Mouse (Mus musculus) ZHBTc4 (cell line): ENCODE measurements around the gene Usp29.

ENCODE experiments used
- DNase-seq: peaks from one replicate; pipeline ENCODE4 v3.0.0-alpha.2; 2011; ENCODE audit warnings: low read depth, low spot score

The Usp29 gene

DNA sequence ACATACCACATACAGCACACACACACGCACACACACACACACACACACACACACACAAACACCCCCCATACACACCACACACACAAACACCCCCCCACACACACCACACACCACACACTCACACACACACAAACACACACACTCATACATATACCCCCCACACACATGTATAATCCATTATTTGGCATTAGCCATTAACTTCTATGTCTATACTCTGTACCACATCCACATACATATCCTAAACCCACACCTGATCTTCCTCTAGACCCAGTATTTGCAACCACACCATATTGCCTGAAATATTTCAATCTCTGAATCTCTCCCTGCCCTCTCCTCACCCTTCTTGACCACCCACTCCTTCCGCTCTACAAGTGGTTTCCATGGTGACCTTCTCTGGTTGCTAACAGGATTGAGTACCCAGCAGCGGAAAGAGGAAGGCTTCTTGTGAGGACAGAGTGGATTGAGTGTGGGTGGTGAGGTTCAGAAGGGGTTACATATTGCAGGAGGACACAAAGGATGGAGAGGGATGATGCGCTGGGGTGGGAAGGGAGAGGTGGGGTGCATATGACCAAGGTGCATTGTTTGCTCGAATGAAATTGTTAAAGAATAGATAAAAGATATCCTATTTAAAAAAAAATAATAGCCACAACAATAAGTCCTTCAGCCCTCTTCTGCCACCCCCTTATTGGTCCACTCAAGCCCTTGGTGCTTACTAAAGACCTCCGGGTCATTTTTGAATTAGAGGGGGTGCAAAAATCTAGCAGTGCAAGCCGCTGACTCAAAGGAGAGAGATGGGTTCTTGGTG is 195.8 kb downstream of the Usp29 start:
- DNase-seq = no peak

DNA sequence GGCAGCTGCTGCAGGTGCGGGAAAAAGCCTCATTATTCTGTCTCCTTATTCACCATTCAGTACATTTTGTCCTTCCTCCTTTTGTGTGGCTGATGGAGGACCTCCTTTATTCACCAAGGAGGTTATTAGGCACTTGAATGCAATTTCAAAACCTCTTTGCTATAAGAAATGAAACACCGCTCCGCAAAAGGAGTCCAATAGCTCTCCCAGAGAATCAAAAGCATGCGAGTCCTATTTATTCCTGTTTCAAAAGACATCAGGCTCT is 196.3 kb downstream of the Usp29 start:
- no peak for DNase-seq

DNA sequence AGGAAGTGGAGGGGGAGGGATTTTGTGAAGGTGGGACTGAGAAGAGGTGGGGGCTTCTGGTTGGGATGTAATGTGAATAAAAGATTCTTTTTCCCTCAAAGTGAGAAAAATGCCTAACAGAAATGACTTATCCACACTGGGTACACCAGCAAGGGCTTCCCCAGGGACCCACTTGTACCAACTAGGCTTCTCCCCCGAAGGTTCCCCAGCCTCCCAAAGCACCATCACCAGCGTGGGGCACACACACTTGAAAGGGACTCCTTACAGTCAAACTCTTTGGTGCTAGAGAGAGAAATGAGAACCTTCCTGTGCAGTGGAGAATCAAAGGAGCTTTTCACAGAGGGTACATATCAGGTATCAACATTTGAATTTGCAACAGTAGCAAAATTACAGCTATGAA is 198.9 kb downstream of the Usp29 start:
- no peak for DNase-seq

DNA sequence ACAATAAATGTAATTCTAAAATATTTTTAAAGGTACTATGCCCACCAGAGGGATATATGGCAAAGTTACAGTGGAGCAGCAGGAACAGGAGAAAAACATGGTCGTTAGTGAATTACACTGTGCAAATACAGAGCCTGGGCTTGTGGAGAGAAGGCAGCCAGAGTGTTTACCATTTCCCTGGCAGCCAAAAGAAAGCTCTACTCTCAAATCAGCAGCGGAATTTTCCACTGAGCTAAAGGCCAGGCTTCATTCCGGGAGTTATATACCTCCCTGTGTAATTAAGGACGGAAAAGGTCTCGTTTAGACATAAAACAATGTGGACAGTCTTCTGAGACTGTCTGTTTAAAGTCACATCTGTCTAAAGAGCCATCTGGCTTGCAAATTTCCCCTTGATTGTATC is 204.4 kb downstream of the Usp29 start:
- DNase-seq = no peak

DNA sequence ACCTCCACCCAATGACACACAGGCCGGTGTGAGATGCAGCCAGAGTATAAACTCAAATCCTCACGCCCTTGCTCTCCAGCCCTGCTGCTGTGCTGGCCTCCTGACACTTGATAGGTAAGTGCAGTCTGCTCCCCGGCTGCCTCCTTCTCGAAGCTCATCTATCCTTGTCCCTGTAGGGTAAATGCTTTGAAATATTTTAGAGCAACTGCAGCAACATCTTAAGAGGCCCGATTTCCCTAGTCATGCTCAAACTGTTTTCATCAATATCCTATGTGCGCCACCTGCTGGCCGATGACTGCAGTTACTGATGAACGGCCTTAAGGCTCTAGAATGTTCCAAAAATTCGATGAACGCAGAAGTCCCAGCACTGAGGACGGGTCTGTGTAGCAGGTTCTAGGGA is 206.7 kb downstream of the Usp29 start:
- DNase-seq = peak; percentile 91

DNA sequence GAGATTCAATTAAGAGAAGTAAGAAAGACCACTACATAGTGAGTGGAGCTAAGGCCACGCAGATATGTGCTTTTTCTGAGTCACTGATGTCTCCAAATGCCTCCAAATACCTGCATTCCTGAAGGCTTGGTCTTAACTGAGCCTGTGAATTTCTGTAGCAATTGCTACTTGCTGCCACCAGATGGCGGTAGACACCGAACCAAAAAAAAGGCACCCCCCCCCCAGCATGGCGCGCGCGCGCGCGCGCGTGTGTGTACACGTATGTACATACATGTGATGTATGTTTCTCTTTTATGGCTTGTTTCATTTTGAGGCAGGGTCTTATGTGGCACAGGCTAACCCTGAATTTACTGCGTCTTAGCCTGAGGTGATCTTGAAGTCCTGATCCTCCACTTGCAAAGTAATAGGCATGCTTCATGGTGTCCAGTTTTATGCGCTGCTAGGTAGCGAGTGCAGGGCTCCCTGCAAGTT is 210.4 kb downstream of the Usp29 start:
- peak; percentile 74 for DNase-seq

DNA sequence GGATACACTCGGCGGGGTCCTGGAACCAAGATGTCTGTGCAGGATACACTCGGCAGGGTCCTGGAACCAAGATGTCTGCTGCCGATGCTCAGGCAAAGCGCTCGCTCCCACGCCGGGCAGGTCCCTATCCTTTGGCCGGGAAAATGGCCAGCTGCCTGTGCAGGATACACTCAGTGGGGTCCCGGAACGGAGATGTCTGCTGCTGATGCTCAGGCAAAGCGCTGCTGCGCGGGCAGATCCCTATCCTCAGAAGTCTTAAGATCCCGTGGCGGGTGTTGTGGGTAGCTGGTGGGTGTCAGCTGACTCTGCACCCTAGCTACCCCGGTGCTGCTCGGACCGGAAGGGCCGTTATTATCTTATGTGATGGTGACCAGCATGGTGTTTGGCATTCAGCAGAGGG is 217.7 kb downstream of the Usp29 start:
- peak; percentile 49 for DNase-seq

DNA sequence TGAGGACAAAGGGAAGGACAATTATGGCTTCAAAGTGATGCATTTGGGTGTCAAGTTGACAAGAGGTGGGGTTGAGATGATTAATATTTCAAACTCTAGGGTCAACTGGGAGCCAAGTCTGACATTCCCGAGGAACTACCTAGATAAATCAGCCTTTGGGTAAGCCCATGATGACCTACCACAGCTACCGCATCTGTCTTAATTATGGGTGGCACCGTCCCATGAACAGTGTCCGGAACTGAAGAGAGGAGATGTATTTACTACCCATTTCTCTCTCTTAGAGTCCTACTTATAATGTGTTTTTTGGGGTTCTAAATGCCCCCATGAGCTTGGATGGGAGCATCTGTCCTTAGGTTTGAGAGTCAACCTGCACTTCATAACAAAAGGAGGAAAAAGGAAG is 226.2 kb downstream of the Usp29 start:
- DNase-seq = no peak

DNA sequence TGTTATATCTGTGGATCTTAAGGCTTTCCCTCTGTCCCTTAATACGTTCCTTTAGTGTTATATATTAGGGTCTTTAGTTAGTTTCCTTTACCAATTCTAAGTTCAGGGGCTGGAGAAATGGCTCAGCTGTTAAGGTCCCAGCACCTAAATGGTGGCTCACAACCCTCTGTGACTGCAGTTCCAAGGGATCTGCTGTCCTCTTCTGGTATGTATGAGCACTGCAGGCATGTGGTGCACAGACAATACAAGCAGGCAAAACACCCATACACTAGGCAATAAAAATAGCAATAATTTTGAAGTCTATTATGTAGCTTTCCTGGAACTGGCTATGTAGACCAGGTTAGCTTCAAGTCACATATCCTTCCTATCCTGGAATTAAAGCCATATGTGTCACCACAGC is 228.2 kb downstream of the Usp29 start:
- peak; percentile 65 for DNase-seq

DNA sequence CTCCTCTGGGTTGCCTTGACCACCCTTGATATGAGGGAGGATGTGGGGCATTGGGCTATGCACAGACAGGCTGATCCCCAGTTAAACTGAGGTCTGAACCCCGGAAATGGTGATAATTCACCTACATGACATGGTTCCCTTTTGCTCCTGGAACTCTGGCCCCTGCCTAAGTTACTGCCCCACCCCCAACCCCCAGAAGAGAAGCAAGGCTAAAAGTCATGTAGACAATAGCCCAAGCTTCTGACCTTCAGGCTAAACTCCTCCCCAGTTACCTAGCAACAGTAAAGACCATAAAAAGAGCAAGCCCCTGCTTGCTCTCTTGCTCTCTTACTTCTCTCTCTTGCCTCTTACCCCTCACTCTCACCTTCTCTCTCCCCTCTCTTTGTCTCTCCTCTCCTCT is 243.2 kb downstream of the Usp29 start:
- DNase-seq = peak; percentile 73

DNA sequence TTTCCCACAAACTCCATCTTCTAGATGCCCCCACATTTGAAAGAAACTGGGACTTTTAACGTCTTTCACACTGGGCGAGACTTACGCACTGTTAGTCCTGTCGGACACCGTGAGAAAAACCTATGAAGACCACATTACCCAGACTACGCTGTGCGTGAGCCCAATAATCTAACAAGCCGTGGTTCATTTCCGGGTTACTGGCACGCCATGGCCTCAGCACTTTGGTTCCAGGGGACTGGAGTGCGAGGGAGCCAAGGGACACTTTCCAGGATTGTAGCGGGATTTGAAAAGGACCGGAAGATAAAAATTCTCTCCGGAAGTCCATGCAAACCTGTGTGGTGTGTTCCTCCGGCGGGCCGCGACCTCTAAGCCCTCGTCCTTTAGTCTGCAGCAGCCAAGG is 246.5 kb downstream of the Usp29 start:
- peak; percentile 62 for DNase-seq

DNA sequence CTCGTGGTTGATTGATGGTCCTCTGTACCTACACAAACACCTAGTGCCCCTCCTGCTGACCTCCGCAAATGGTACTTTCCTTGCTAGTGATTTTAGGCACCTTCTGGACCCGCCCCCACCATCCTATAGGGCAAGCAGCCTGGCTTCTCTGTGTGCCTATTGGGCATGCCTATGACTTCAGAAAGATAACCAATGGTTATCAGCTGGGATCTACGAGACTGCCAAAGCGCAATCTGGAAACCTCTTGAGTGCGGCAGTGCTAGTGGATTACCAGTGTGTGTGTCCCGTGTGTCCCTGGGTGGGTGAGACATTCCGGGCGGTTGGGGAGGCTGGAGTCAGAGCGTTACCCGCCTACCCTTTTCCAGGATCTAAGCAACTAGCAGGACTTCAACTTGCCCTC is 264.9 kb downstream of the Usp29 start, which contains the start of gene Aurkc:
Aurkc (plus strand) TSS at position 50 of the 400 bp plus-strand sequence.
- DNase-seq = peak; percentile 75

DNA sequence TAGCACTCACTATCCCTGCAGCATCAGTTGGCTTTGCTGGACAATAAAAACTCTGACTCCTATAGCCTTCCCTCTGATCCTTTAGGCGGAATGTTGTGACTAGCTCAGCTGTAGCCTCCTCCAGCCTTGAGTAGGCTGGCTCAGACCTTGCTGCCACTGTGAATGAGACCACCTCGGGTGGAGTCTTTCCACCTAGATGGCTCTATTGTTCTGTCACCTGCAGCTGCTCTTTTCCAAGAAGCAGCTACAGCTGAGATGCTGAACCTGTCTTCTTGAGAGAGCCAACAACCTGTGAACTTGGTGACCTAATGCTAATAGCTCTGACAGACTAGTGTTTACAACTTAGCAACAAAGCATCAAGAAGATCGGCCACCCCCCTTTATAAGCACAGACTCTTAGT is 268.5 kb downstream of the Usp29 start:
- peak; percentile 86 for DNase-seq

DNA sequence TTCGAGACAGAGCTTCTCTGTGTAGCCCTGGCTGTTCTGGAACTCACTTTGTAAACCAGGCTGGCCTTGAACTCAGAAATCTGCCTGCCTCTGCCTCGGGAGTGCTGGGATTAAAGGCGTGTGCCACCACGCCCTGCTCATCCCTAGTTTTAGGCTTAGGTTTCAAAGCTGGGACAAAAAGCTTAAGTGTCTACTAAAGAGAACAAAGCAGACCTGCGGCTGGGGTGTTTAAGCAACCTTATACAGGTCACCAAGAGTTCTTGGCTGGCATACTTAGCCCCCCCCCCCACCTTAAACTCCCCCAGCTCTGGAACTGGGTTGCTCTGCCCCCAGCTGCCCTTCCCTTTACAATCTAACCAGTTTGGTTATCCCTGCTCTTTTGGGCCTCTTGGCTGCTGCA is 275.1 kb downstream of the Usp29 start:
- DNase-seq = peak; percentile 85
